Mouse (Mus musculus): Measurements from ENCODE around the gene Cep70.

Gene Cep70

GRCm38 (mm10) chr9:99243190-99243894, at the start of gene Cep70:
TSS of gene Cep70 (plus strand) at chr9:99243367.
- peak; percentile 97 to 99 for DNase-seq

- DNase-seq, result no peak
Measured at GRCm38 (mm10) chr9:99212643-99213042, 30.5 kb upstream of the Cep70 start.

- no peak for DNase-seq
Measured at GRCm38 (mm10) chr9:99216182-99216581, 27.0 kb upstream of the Cep70 start.

- DNase-seq, result peak in 1 of 2 experiments; percentile 44
Measured at GRCm38 (mm10) chr9:99217999-99218719, 25.0 kb upstream of the Cep70 start.

DNA sequence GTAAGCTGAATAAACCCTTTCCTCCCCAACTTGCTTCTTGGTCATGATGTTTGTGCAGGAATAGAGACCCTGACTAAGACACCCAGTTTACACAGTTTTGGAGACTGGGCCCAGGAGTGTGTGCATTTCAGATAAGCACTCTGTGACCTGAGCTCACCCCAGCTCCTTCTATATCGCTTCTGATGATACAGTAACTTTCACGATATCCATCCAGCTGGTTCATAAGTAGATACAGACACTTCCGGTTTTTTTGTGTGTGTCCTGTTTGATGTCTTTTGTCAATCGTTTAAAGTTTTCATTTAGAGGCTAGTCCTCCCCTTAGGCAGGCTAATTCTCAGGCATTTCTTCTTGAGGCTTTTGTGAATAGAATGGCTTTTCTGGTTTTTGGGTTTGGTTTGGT, 21.5 kb upstream of the Cep70 start:
- DNase-seq, result no peak

- DNase-seq, result no peak
Measured at GRCm38 (mm10) chr9:99224583-99224982, 18.6 kb upstream of the Cep70 start.

GRCm38 (mm10) chr9:99229450-99229849, 13.7 kb upstream of the Cep70 start:
- no peak for DNase-seq

GRCm38 (mm10) chr9:99237139-99237538, 6.0 kb upstream of the Cep70 start, which contains the start of gene Faiml:
TSS of gene Faiml (minus strand) at chr9:99237239.
- no peak for DNase-seq

DNA sequence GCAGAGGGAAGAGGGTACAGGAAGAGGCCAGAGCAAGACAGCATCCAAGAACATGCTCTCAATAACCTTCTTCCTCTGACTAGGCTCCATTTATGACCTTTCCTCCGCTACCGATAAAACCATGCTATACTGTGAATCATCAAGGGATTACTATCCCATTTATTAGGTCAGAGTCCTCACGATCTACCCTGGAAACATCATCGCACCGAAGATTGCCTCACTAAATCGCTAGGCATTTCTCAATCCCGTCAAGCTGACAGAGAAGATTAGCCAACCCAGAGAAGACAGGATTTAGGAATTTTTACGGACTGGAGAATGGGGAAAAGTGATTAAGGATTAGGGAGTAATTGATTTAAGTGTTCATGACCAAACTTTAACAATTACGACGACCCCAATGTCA, 4.9 kb upstream of the Cep70 start:
- DNase-seq, result no peak

- DNase-seq, result no peak
Measured at GRCm38 (mm10) chr9:99239256-99239655, 3.9 kb upstream of the Cep70 start.

DNA sequence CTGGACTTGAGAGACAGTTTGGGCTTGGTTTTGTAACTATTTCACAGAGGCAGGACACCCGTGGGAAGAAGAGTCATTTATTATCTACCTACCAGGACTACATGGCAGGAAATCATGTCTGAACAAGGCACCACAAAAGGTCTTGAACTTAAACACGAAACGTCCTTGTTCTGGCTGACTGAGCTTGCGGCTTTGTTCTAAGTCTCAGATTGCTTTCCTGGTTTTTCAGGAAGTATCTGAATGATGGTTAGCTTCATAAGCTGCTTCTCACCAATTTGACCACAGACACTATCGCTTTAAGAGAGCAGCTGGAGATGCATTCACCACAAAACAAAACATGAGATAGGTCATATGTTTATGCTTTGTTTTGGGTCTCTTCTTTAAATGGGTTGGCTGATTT, 2.6 kb upstream of the Cep70 start:
- DNase-seq, result no peak

DNA sequence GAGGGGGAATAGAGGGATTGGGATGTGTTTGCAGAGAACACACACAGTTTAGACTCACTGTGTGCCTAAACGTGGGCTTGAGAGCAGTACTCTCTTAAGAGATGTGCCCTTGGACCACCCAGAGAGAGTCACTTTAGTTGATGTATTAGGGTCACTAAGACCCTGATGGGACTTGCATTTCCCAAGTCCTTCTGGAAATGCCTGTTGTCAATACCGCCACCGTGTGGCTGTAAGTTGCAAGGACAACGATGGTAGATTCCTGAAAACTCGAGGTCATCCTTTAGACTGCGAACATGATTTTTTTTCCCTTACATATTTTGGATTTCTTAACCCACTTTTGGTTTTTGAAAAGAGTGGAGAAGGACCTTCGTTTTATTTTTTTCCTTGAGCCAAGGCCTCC, 1.1 kb upstream of the Cep70 start:
- DNase-seq, result peak; percentile 48 to 74

GRCm38 (mm10) chr9:99242533-99243189, 506 bp upstream of the Cep70 start:
- DNase-seq, result peak in 1 of 2 experiments; percentile 8

DNA sequence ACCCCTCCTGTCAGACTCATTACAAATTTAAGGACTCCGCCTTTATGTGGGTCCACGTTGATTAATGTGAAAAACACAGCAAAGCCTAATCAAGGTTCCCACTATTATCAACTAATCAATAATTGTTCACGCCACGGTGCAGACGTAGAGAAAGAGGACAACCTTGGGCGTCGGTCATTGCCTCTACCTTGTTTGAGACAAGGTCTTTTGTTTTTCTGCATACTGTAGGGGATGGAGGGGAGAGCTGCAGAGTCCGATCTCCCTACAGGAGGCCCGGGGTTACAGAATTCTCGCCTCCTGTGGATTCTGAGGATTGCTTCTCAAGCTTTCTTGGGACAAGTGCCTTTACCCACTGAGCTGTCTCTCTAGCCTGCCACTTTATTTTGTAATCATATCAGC, 727 bp downstream of the Cep70 start:
- no peak for DNase-seq

- peak in 1 of 2 experiments; percentile 28 for DNase-seq
Measured at GRCm38 (mm10) chr9:99248304-99248703, 5.1 kb downstream of the Cep70 start.

DNA sequence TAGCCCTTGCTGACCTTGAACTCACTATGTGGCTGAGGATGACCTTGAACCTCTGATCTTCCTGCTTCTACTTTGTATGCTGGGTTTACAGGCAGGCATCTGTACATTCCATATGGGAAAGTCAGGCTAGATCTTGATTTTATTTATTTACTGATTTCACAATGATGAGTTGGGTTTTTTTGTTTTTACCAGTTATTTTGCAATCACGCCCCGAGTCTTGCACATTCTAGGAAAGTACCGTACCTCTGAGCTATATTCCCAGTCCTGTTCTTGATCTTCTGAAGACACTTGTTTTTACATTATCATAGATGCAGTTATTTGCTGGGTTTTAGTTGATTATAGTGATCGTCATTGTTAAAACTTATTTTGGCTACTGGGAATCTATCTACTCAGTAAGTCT, 5.7 kb downstream of the Cep70 start:
- DNase-seq, result no peak

DNA sequence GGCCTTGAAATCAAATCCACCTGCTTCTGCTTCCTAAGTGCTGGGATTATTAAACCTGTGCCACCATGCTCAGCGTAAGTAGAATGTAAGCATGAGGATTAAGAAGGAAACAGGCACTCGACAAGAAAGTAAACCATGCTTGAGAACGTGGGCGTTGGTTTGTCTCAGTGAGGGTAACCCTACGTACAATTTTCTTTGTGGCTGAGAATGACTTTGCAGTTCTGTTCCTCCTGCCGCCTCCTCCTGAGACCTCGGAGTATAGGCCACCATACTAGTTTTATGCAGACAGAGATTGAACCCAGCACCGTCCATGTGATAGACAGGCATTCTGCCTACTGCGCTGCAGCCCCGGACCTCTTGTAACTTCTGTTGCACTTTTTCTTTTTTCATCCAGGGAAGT, 10.7 kb downstream of the Cep70 start:
- DNase-seq, result no peak

DNA sequence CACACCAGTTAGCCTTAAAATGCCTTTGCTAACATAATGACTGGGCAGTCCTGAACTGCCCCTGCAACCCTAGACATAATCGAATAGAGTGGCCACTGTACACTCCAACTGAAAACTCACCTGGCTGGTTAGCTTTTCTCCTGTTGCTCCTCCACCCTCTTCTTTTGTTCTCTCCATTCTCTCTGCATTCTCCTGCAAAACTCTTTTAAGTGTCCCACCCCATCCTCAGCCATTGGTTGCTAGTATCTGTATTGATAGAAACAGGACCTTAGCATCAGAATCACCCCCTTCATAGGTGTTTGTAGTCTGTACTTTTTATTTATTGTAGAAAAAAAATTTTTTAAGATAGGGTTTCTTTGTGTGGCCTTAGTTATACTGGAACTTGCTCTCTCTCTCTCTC, 13.0 kb downstream of the Cep70 start:
- DNase-seq, result no peak

- DNase-seq, result no peak
Measured at GRCm38 (mm10) chr9:99256821-99257220, 13.7 kb downstream of the Cep70 start.

DNA sequence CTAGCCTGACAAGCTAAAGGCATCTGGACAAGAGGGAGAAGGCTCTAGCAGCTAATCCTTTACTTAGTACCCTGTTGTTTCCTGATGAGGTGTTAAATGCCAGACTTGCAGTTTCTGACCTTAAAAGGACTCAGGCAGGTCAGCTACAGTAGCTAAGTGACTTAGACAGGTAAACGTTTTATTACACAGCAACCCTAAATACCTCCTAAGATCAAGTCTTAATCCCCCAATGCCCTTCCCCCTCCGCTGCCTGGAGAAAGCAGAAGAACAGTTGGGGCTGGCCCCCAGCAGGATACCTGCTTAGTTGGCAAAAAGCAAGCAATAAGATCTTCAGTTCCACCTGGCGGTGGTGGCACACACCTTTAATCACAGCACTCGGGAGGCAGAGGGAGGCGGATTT, 15.7 kb downstream of the Cep70 start:
- no peak for DNase-seq

GRCm38 (mm10) chr9:99304296-99304695, 61.1 kb downstream of the Cep70 start:
- no peak for DNase-seq

DNA sequence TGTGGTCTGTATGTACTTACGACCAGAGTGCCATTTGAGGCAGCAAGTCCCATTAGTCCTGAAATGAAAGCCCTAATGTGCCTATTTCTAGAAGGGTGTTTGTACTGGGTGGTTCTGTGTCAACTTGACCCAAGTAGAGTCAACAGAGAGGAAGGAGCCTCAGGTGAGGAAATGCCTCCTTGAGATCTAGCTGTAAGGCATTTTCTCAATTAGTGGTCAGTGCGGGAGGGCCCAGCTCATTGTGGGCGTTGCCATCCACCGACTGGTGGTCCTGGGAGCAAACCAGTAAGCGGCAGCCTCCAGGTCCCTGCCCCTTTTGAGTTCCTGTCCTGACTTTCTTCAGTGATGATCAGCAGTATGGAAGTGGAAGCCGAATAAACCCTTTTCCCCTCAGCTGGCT, 63.1 kb downstream of the Cep70 start:
- DNase-seq, result no peak

DNA sequence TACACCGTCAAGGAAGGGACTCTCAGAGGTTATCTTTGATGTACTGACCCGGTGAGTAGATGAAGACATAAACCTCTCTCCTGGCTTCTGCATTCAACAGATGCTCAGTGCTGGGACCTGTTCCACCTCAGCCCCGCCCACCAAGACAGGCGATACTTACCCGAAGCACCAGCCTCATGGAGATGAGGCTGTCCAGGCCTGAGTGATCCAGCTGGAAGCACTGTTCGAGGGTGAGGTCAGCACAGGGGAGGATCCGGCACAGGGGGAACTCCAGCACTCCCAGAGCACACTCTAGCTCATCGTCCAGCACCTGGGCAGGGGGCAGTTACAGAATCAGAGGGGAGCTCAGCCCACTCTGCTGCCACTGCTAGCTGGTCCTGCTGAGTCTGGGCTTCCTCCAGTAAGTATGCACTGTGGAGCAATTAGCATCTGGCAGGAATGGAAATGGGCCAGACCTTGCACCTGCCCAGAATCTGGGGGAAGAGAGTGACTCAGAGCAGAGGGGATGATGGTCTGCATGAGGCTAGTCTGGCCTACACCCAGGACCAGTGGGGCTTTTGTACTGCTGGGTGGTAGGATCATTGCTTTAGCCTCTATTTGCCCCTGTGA, 76.3 kb downstream of the Cep70 start:
- DNase-seq, result no peak

All from kidney, postnatal 36 days (tissue).